Mouse (Mus musculus): Measurements from ENCODE around the gene Tet3.

The Tet3 gene

GRCm38 (mm10) chr6:83459034-83459644, at the start of gene Tet3:
Gene Tet3, minus strand, starts transcription at chr6:83459084.
- DNase-seq (ENCODE audit: low read depth, low spot score) = no peak

- no peak for DNase-seq (ENCODE audit: low read depth, low spot score)
These were observed 48.3 kb upstream of the Tet3 start for GRCm38 (mm10) chr6:83507168-83507546.

GRCm38 (mm10) chr6:83506258-83507167, 47.6 kb upstream of the Tet3 start, which contains the start of gene Dguok:
Gene Dguok, minus strand, starts transcription at chr6:83506969.
- peak; percentile 99 for DNase-seq (ENCODE audit: low read depth, low spot score)

- DNase-seq (ENCODE audit: low read depth, low spot score) = no peak
These were observed 46.7 kb upstream of the Tet3 start for GRCm38 (mm10) chr6:83505554-83505953.

GRCm38 (mm10) chr6:83503361-83503760, 44.5 kb upstream of the Tet3 start:
- DNase-seq (ENCODE audit: low read depth, low spot score) = no peak

- DNase-seq (ENCODE audit: low read depth, low spot score) = no peak
These were observed 43.8 kb upstream of the Tet3 start for GRCm38 (mm10) chr6:83502656-83503055.

- no peak for DNase-seq (ENCODE audit: low read depth, low spot score)
These were observed 42.8 kb upstream of the Tet3 start for GRCm38 (mm10) chr6:83501524-83502310.

GRCm38 (mm10) chr6:83500462-83500861, 41.6 kb upstream of the Tet3 start:
- DNase-seq (ENCODE audit: low read depth, low spot score) = peak; percentile 61

GRCm38 (mm10) chr6:83499078-83499477, 40.2 kb upstream of the Tet3 start:
- no peak for DNase-seq (ENCODE audit: low read depth, low spot score)

- DNase-seq (ENCODE audit: low read depth, low spot score) = peak; percentile 7
These were observed 38.1 kb upstream of the Tet3 start for GRCm38 (mm10) chr6:83496753-83497710.

GRCm38 (mm10) chr6:83496009-83496752, 37.3 kb upstream of the Tet3 start:
- no peak for DNase-seq (ENCODE audit: low read depth, low spot score)

GRCm38 (mm10) chr6:83490622-83491021, 31.7 kb upstream of the Tet3 start:
- DNase-seq (ENCODE audit: low read depth, low spot score) = no peak

GRCm38 (mm10) chr6:83488200-83488599, 29.3 kb upstream of the Tet3 start:
- no peak for DNase-seq (ENCODE audit: low read depth, low spot score)

- no peak for DNase-seq (ENCODE audit: low read depth, low spot score)
These were observed 28.4 kb upstream of the Tet3 start for GRCm38 (mm10) chr6:83487298-83487697.

- DNase-seq (ENCODE audit: low read depth, low spot score) = no peak
These were observed 27.0 kb upstream of the Tet3 start for GRCm38 (mm10) chr6:83485854-83486253.

GRCm38 (mm10) chr6:83483776-83484175, 24.9 kb upstream of the Tet3 start:
- DNase-seq (ENCODE audit: low read depth, low spot score) = no peak

- DNase-seq (ENCODE audit: low read depth, low spot score) = no peak
These were observed 23.7 kb upstream of the Tet3 start for GRCm38 (mm10) chr6:83482418-83483085.

GRCm38 (mm10) chr6:83480019-83480655, 21.3 kb upstream of the Tet3 start:
- no peak for DNase-seq (ENCODE audit: low read depth, low spot score)

- DNase-seq (ENCODE audit: low read depth, low spot score) = no peak
These were observed 20.3 kb upstream of the Tet3 start for GRCm38 (mm10) chr6:83479193-83479592.

Data from R1 (cell line).